Mouse (Mus musculus): Measurements from ENCODE around the gene Mbnl1.

Gene Mbnl1

DNA sequence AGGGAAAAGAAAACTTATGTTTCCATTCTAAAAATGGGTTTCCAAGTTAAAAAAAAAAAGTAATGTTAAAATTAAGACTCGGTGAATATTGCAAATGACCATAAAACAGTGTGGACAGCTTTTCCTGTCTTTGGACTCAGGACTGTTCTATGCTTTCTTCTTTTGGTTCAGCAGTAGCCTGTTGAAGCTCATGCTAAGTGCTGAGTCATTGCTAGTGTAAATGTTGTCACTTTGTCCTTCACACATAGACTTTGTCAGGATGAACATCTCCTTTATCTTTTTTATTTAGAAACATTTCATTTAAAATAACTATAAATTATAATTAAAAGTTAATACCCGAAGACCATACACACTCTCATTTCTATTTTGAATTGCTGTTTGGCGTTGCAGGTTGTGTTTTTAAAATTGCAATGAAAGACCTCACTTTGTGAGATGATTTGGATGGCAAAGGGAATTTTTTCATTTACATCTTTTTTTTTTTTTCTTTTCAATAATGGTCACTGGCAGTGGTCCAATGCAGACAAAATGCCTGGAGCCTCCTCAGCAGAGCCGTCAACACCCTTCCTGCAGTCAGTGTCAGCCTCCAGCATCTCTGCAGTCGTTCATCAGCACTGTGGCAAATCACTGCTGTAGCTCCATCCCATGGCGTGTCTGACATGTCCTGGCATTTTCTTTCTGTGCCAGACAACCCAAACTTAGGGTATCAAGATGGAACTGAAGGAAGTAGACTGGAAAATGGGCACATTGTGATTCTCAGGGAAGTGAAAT, 96.4 kb downstream of the Mbnl1 start:
- DNase-seq (ENCODE audit: low spot score in 2 of 2), result no peak

DNA sequence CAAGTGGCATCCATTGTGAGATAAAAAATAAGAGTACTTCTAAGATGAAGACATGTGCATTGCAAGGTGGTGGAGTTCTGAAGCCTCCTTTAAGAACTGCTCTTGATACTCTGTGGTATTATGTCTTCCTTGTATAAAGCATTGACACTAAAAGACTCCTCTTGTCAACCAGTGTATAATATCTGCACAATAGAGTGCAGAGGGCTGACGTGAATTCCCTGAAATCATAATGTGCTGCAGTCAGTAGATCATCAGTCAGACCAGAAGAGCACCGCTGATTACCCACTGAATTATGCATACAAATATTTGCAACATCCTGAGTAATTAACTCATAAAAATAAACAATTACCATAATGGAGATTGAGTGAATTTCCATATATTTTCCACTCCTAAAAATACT, 97.2 kb downstream of the Mbnl1 start:
- DNase-seq (ENCODE audit: low spot score in 2 of 2), result no peak

DNA sequence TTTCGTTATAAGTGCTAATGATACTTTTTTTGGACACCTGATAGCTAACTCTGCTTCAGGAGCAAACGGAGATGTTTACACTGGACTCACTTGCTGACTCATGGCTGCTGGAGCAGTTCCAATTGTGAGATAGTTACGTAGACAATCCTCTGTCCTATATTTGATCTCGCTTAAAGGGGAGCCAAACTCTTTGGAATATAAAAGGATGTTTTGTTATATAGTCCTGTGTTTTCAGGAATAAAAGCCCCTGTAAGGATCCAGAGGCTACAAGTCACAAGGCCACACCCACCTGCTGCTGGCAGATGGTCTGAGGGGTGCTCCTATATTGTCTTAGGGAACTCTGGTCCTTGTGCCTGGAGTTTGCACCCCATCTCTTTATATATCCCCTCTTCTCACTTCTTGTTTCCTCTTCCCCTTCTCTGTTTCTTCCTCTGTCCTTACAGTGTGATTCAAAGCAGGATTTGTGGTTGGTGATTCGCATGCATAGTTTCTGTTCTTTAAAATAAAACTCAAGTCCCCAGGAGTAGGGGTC, 97.9 kb downstream of the Mbnl1 start:
- DNase-seq (ENCODE audit: low spot score in 2 of 2), result peak; percentile 47 to 61

DNA sequence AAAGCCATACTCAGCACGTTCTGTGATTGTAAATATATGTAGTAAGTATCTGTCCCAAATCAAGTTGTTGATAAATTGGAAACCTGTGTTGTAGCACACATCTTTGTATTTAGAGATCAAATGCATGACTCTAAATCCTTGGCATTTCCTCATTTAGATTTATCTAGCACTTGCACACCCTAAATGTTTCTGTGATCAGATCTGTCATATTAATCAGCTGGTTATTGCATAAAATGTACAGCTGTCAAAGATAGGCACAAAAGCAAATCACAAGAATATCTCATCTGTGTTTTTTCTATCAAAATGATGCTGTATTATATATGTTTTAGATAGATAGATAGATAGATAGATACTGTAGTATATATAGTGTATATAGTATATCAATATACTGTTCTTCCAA, 98.9 kb downstream of the Mbnl1 start:
- DNase-seq (ENCODE audit: low spot score in 2 of 2), result no peak

DNA sequence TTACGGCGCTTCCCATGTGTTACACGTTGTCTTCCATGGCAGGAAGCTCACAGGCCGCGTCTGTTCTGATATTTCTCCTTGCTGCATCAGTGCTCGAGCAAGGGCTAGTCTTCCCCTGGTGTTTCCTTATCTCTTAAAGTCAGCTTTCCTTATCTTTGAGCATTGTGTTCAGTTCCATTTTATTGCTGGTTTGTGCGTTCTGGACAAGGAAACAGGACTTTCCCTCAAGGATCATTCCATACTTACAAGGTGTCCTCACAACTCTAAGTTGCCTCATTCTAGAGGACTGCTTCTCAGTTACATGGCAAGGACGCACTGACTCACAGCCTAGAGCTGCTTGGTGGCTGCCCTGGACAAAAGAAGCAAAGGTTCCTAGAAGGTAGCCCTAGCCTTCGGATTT, 101.6 kb downstream of the Mbnl1 start:
- DNase-seq (ENCODE audit: low spot score in 2 of 2), result no peak

DNA sequence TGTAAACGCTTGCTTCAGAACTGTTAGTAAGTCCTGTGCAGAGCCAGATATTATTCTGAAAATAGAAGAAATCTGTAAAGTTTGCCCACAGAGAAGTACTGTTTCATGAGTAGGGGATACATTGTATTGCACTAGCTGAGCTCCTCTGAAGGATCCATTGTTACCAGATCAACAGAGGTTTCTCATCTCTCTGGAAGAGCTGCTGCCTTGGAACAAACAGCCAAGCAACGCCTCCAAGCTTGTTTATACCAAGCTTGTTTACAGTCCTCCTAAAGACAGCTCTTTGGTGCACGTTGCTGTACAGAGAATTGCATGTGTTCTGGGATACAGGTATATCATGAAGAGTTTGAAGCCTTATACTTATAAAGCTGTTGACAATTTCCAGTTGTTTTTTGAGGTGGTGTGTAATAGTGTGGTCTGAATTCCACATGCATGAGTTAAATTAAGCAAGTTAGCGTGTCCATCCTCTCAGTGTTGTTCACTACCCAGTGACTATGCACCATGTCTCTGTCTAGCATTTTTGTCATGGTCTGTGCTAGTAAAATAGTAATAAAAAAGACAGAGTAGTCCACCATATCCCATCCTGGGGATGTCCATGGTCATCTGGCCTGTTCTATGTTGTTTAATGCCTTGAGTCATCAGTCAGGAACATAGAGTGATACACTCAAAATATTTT, 102.4 kb downstream of the Mbnl1 start:
- no peak for DNase-seq (ENCODE audit: low spot score in 2 of 2)

DNA sequence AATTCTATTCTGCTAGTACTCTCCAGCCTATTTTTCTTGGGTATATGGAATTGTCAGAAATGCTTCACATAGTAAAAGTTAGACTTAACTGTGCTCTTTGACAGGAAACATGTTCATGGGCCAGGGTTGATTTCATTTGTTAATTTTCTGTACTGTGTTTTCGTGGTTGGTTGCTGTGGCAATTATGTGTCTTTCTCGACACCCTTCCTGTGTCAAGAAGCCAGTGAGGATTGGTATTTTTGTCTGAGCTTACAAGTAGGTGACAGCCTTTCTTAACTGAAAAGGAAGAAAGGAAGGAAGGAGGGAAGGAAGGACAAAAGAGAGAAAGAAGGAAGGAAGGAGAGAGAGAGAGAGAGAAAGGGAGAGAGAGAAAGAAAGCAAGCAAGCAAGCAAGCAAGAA, 103.3 kb downstream of the Mbnl1 start:
- no peak for DNase-seq (ENCODE audit: low spot score in 2 of 2)

DNA sequence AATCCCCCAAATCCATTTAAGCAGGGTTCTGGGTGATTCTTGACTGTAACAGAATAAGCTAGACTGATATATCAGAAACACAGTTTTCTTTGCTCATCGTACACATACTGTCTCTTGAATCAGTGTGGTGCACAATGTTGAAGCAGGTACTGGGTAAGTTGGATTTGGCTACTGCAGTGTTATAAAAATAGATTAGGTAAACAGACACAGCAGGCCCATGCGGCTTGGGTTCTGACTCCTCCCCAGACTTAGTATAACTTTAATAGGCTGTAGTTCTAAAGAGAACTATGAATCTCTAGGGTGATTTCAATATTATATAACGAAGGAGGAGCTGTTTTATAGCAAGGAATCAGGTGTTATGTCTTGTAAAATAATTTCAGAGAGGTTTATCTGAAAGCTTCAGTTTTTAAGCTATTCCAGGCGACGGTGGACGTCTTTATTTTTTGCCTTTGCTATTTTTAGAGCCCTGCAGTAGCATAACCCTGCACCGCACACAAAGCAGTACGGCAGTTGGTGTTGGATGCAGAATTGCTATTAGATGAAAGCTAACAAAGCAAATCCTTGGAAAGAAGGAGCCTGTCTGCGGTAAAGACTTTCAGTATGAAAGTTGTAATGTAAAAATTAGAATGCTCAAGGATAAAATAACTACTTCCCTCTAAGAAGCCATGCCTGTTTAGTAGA, 103.9 kb downstream of the Mbnl1 start:
- DNase-seq (ENCODE audit: low spot score in 2 of 2), result no peak

DNA sequence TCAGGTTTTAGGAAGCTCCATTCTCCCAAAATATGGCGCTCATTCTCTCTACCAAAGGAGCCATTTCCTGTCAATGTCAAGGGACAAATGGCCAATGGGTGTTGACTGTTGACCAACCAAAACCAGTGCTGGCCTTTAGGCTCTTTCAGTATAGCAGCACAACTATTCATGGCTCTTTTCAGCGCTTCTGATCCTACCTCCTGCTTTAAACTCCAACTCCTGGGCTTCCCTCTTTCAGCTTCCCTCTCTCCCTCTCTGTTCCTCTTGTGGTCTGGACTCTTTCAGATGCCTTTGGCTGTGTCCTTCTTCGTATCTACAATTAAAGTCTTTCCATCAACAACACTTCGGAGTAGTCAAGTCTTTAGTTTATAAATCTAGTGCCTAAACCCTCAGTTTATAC, 107.2 kb downstream of the Mbnl1 start:
- DNase-seq (ENCODE audit: low spot score in 2 of 2), result no peak

DNA sequence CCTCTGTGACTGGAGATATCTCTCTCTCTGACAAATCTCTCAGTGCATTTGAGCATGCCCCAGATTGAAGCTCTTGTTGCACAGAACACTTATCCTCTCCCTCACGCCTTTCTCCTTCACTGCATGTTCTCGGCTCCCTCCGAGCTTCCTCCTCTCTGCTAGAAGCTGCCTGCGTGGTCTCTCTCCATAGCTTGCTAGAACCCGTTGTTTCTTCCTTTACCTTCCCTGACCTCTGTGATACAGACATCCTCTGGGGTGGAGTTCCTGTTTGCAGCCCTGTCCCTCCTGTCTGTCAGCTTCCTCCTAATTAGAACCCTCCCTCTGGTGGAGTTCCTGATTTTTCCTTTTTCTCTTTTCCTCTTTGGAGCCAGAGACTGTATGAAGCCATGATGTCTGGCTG, 108.1 kb downstream of the Mbnl1 start:
- DNase-seq (ENCODE audit: low spot score in 2 of 2), result no peak

DNA sequence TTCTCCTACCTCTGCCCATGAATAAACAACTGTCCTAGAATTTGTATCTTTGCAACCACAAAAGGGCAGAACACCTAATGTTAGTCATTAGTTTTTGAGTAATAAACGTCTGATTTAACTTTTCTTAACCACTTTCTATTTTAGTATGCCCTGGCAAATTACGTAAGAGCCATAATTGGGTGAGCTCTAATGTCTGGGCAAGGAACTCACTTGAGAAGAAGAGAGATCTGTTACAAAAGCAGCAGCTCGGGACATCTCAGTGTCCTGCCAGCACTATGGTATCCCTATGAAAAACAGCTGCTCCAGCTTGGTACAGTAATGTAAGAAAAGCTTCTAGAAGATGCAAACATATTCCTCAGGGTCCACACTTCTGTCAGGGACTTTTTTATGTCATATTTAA, 109.5 kb downstream of the Mbnl1 start:
- no peak for DNase-seq (ENCODE audit: low spot score in 2 of 2)

DNA sequence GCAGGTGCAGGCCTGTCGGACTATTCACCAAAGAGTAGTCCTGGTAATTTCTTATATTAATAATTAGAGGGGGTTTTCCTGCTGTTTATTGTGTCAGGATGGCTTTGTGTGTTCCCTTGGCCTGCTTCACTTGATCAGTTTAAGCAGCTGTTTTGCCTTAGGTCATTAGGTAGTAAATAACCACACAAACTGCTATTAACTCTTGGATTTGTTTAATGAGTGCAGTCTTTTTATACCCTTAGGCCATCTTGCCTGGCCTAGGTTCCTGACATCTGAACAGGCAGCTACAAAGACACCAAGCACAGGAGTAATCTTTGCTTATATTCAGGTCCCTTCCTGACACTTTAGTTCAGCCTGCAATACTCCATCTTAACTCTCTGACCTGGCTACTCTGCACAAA, 110.0 kb downstream of the Mbnl1 start:
- DNase-seq (ENCODE audit: low spot score in 2 of 2), result no peak

DNA sequence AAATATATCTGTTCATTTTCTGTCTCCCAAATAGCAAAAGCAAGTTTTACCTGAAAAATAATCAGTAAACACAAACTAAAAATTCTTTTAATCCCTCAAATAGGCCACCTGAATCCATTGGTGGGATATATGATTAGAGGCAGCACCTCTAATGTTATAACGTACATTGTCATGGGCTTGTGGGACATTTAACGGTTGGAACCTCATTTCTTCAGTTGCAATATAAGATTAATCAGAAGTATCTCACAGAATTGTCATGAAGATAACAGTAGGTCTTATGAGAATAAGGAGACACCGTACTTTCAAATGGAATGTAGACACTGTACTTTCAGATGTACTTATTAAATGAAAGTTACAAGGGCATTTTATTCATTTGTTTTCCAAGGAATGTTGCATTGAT, 112.1 kb downstream of the Mbnl1 start:
- DNase-seq (ENCODE audit: low spot score in 2 of 2), result no peak

DNA sequence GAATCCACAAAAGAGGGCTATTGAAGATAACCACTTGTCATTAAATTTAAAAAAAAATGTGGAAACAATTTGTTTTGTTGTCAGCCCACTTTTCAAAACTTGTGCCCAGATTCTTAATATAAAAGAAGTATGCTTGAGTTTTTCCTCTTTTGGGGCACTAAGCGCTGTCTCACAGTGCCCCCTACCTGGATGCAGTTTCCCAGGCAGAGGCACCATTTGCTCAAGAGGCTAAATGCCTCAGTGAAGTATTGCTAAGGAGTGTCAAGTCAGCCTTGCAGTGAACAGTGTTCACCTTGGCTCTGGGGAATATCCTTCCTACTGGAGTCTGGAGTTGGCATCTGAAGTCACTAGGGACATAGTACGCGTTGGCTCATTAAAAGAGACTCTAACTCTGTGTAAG, 113.4 kb downstream of the Mbnl1 start:
- DNase-seq (ENCODE audit: low spot score in 2 of 2), result no peak

DNA sequence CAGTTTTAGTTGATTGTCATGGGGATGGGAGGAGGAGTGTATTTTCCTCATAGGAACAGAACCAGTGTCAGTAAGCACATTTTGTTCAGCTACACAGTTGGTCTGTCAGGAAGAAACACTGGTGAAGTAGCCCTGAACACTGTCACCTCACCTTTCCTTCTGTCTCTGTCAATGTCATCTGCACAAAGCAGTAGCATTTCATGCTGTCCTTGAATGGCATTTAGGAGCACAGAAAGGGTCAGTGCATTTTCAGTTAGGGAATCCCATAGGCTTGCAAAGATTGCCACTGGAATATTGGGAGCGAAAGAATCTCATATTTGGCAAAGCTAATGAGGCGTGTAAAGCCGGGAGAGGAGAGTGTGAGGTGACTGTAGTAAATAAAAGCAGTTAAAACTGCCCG, 114.5 kb downstream of the Mbnl1 start:
- no peak for DNase-seq (ENCODE audit: low spot score in 2 of 2)

DNA sequence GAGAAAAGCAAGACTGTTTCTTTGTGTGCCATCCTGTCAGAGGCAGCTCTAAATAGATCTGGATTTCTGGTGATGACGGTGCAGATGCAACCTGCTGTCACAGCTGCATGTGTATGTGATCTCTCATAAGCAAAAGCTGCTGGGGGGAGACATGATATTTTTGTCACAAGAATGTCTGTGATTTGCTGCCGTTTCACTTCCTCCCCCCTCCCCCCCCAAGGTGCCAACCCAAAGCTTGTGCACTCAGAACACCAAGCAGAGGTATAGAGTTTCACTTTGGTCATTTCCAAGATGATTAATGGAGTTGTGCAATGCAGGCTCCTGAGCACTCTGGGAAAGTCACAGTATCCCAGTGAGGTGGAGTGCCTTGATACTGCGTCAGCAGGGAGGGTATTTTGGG, 116.7 kb downstream of the Mbnl1 start:
- no peak for DNase-seq (ENCODE audit: low spot score in 2 of 2)

DNA sequence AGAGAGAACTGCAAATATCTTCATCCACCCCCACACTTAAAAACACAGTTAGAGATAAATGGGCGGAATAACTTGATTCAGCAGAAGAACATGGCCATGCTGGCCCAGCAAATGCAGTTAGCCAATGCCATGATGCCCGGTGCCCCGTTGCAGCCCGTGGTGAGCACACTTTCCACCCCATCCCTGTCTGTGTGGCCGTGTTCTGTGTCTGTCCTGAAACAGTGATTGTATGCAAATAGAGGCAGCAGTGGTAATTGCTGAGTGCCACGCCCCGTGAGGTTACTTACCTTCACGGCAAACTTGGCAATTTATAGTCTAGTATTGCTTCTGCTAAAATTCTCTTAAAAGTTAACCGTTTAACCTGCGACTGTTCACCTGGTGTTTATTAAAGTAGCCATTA, 123.0 kb downstream of the Mbnl1 start:
- no peak for DNase-seq (ENCODE audit: low spot score in 2 of 2)

DNA sequence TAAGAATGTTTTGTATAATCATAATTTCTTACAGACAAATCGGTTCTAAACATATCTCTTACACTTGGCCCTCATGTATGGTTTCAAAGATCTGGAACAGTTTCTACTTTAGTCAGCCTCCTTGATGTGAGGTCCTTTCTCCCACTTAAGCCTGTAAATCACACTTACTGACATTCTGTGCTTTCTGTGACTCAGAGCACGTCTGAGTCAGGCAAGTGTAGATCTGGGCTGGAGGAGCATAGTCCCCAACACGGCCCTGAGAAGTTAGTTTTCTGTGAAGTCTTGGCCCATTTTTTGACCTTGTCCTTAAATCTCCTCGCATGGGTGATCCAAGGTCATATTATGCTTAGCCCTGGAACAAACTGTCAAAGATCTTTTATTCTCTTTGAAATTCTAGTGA, 124.4 kb downstream of the Mbnl1 start:
- no peak for DNase-seq (ENCODE audit: low spot score in 2 of 2)

DNA sequence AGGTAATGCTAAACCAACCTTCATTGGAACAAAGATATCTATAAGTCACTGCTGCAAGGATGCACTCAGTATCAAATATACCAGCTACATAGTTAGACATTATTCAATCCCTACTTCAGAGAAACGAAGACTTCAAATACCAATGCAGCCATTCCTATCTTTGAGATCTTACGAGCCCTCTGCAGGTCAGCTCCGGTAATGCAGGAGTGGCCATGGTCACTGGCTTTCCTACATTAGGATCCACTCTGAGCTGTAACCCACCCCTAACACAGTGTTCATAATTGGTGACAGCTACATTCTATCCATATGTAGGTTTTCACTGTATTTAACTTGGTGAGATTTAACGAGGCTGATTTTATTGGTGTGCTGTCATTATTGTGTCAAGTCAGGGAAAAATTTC, 129.1 kb downstream of the Mbnl1 start:
- peak; percentile 31 to 65 for DNase-seq (ENCODE audit: low spot score in 2 of 2)

DNA sequence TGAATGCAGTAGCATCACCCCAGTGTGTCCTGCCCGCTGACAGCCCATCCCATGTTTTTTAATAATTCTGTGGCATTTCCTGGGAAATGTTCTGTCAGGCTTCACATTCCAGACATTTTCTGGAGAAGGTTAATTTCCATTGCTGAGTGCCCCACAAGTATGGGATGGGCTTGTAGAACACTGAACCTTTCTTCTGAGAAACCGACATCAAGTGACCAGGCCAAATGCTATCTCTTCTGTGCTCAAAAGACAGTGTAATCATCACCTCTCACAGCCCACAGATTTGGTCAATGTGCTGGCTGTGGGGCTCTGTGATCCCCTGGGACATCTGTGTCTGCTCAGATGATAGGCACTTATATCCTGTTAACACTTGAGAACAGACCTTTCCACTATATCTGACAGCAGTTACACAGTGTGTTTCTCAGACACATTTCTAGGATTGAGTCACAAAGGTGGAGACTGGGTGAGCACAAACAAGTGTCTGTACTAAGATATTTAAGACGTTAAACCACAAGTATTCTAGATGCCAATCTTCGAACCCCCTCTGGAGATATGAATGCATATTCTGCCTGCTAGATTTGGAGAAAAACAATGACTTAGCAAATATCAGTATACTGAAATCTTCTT, 130.4 kb downstream of the Mbnl1 start:
- DNase-seq (ENCODE audit: low spot score in 2 of 2), result no peak

DNA sequence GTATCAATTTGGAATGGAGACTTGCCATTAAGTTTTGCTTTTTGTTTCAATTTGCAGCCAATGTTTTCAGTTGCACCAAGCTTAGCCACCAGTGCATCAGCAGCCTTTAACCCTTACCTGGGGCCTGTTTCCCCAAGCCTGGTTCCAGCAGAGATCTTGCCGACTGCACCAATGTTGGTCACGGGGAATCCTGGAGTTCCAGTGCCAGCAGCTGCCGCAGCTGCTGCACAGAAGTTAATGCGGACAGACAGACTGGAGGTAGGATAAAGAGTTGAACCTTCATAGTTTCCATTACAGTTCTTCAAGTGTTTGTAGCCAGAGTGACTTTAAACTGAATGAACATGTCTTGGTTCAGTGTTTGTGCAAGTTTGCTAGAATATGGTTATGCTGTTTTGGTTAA, 131.0 kb downstream of the Mbnl1 start:
- no peak for DNase-seq (ENCODE audit: low spot score in 2 of 2)

DNA sequence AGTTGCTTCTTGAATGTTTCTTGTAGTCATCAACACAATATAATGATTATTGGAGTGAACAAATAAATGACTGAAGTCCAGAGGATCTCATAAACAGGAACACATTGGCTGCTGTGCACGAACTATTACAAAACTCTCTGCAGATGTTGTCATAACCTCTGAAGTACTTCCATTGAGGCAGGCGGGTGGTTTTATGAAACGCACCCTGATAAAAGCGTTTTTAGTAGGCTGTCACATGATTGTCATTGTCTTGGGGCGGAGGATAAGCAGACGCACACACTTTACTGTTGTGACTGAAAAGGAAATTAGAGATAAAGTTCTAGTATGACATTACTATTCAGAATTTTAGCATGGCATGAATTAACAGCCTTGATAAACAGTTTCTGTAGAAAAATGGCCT, 131.6 kb downstream of the Mbnl1 start:
- no peak for DNase-seq (ENCODE audit: low spot score in 2 of 2)
